Mouse (Mus musculus) left cerebral cortex, adult 18-20 months (tissue): ENCODE data around the gene Gm21870. TPM values are rescaled to one million over a fixed set of nuclear protein-coding genes. Genes with fewer than 3 reads are reported as not detected.
"Not testable (repeated sequence)": the region's sequence is repeated elsewhere in the genome, so short reads cannot be mapped to it uniquely, and the experiment has no call there.

Experiments used
- DNase-seq, 2 experiments: peaks; one replicate each; pipeline ENCODE4 v3.0.0; 2021 to 2022; ENCODE audit warnings: low spot score in 2 of 2, mixed read lengths in 1 of 2
- long read RNA-seq, 2 experiments: library from polyadenylated mRNA; stranded (forward); transcript quantifications; one replicate each; pipeline ENCODE4 v2.0.0; 2021
- total RNA-seq, 2 experiments: library from RNA; stranded (reverse); gene quantifications; 2 replicates each; pipeline ENCODE4 v1.2.3; 2021

Gene Gm21870
- total RNA-seq = not detected
- long read RNA-seq, experiment 1 = 0 reads
- long read RNA-seq, experiment 2 = 0 reads

GRCm38 (mm10) chrX:33986716-33987115 is at the start of gene Gm21870:
Gene Gm21870, minus strand, starts transcription at chrX:33986816.
- not testable (repeated sequence) for DNase-seq

GRCm38 (mm10) chrX:33956440-33956839 is 30.2 kb downstream of the Gm21870 start, which contains the start of gene Btbd35f6:
Gene Btbd35f6, minus strand, starts transcription at chrX:33956540.
- DNase-seq = not testable (repeated sequence)

Other genes starting within 250 kb of the Gm21870 start
- gene Btbd35f6, start 30.3 kb downstream of the Gm21870 start, total RNA-seq = not detected
- gene Btbd35f9, start 174.7 kb upstream of the Gm21870 start, total RNA-seq = not detected